Mouse (Mus musculus): ENCODE measurements around the gene Klhl2. TPM values are rescaled to one million over a fixed set of nuclear protein-coding genes. Genes with fewer than 3 reads are reported as not detected.

The Klhl2 gene
- total and polyA plus RNA-seq, 3 experiments = 11.5 to 12.1 TPM; not detected in 1

DNA sequence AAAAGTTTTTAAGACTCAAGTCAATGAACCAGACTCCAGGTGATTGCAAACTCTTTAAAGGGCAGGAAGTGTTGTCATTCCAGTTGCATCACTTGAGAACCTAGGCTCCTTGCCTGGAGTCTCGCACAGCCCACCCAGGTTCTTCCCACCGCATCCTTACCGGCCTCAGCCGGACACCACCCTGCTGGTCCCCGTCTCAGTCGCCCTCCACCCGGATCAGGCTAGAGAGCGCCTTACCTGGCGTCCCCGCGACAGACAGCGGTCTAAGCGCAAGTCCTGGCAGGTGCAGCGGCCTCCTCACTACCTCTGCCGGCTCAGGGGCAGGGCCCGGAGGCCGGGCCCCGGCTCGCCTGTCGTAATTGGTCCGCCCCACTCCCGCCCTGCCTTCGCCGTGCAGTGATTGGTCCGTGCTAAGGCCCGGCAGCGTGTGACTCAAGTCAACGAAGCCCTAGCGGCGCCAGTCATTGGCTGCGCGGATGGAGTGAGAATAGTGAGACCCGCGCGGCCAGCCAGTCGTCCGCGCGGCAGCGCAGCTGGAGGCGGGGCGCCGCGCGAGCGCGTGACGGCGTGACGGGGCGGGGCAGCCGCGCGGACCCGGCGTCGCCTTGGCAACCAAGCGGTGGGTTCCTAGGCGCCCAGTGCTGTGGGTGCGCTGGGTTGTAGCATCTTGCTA is 116.4 kb downstream of the Klhl2 start, which contains the start of gene Msmo1:
Gene Msmo1, minus strand, starts transcription at position 522 of the 673 bp plus-strand sequence.
- peaks cover 0 to 18% of the 10 kb centered on the region in 2 experiments; a peak in 3 of 4 replicates for H3K4me1 ChIP-seq (ENCODE audit: control insufficient read depth in 1 of 2, insufficient read depth in 2 of 2, low read length in 2 of 2)
- H3K27ac ChIP-seq (ENCODE audit: control insufficient read depth, low read depth, low read length) = no peak within 1 kb of the TSS
- peaks cover 0 to 3% of the 10 kb centered on the region in 2 experiments; a peak in 1 of 4 replicates for H3K36me3 ChIP-seq (ENCODE audit: control insufficient read depth in 1 of 2, insufficient read depth in 2 of 2, low read length in 2 of 2)

DNA sequence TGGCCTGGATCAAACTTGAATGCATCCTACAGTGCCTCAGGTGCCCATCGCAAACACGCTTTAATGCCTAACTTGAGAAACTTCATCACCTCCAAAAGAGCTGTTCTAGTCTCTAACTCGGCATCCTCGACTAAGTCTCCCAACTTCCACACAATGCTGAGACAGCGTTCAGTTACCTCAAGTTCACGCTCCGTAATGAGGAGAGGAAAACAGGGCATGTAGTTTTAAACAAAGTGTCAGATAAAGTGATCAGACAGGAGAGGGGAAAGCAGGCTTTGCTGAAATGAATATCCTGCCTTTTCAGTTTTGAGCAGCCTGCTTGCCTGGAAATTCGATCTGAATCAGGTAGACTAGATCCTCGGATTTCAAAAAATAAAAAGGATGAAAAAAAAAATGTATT is 117.2 kb downstream of the Klhl2 start:
- Histone ChIP-seq H3K27me3 (ENCODE audit: control insufficient read depth in 1 of 2, insufficient read depth in 2 of 2, low read length in 2 of 2) (no peaks in the 10 kb centered on the region), H3K79me2 (ENCODE audit: control insufficient read depth, insufficient read depth, low read length, poor library complexity) (peaks cover 5% of the 10 kb centered on the region), H3K4me3 (ENCODE audit: control insufficient read depth in 1 of 2, insufficient read depth in 1 of 2, low read depth in 2 of 2, low read length in 2 of 2) (peak overlapping the region; percentile 78 to 86), H3K4me1 (ENCODE audit: control insufficient read depth in 1 of 2, insufficient read depth in 2 of 2, low read length in 2 of 2) (peaks cover 0 to 18% of the 10 kb centered on the region in 2 experiments; a peak in 3 of 4 replicates), H3K36me3 (ENCODE audit: control insufficient read depth in 1 of 2, insufficient read depth in 2 of 2, low read length in 2 of 2) (peaks cover 0 to 3% of the 10 kb centered on the region in 2 experiments; a peak in 1 of 4 replicates), H3K27ac (ENCODE audit: control insufficient read depth, low read depth, low read length) (no peak overlapping the region), H3K9ac (ENCODE audit: control insufficient read depth, low read depth, low read length, poor library complexity, severe bottlenecking) (peak overlapping the region; percentile 69), H3K9me3 (replicated peaks; ENCODE audit: insufficient read depth, low read length) (no peaks in the 10 kb centered on the region)
- TF ChIP-seq E2F4 (IDR thresholded peaks at IDR 0.05; ENCODE audit: borderline replicate concordance, low read depth, low read length) = no peak
- no peak for TF ChIP-seq MYB (IDR thresholded peaks at IDR 0.05; ENCODE audit: low read depth, low read length)
- no peak for TF ChIP-seq ETS1 (IDR thresholded peaks at IDR 0.05; ENCODE audit: low read depth, low read length)
- no peak for TF ChIP-seq BHLHE40 (IDR thresholded peaks at IDR 0.05; ENCODE audit: borderline replicate concordance, low read depth, low read length)
- no peak for TF ChIP-seq ZMIZ1 (IDR thresholded peaks at IDR 0.05; ENCODE audit: low read depth, low read length)
- TF ChIP-seq HCFC1 (IDR thresholded peaks at IDR 0.05; ENCODE audit: low read depth, low read length) = no peak
- TF ChIP-seq MYC (IDR thresholded peaks at IDR 0.05; ENCODE audit: low read depth, low read length) = no peak
- TF ChIP-seq ZKSCAN1 (IDR thresholded peaks at IDR 0.05; ENCODE audit: low read depth, low read length) = no peak
- TF ChIP-seq POLR2AphosphoS5 (IDR thresholded peaks at IDR 0.05; ENCODE audit: borderline replicate concordance, low read depth, low read length) = no peak
- no peak for TF ChIP-seq KAT2A (conservative IDR thresholded peaks at IDR 0.05; ENCODE audit: low read depth, low read length)
- no peak for TF ChIP-seq GATA1 (IDR thresholded peaks at IDR 0.05; ENCODE audit: low read depth, low read length)
- no peak for TF ChIP-seq MXI1 (IDR thresholded peaks at IDR 0.05; ENCODE audit: low read depth, low read length)
- TF ChIP-seq GABPA (IDR thresholded peaks at IDR 0.05; ENCODE audit: low read depth, low read length) = no peak
- no peak for TF ChIP-seq TBP (IDR thresholded peaks at IDR 0.05; ENCODE audit: low read depth, low read length)
- TF ChIP-seq TCF12 (IDR thresholded peaks at IDR 0.05; ENCODE audit: low read depth, low read length) = no peak
- TF ChIP-seq RAD21 (IDR thresholded peaks at IDR 0.05; ENCODE audit: low read depth, low read length) = no peak
- TF ChIP-seq RCOR1 (IDR thresholded peaks at IDR 0.05; ENCODE audit: low read depth, low read length) = no peak
- DNase-seq (ENCODE audit: low read depth, low spot score) = peak; percentile 19

More for the DNA sequence above, 116.4 kb downstream of the Klhl2 start, which contains the start of gene Msmo1:
- Histone ChIP-seq H3K79me2 (ENCODE audit: control insufficient read depth, insufficient read depth, low read length, poor library complexity) (peaks cover 5% of the 10 kb centered on the region), H3K9me3 (replicated peaks; ENCODE audit: insufficient read depth, low read length) (no peaks in the 10 kb centered on the region), H3K4me3 (ENCODE audit: control insufficient read depth in 1 of 2, insufficient read depth in 1 of 2, low read depth in 2 of 2, low read length in 2 of 2) (peak within 1 kb of the TSS; percentile 78 to 86), H3K27me3 (ENCODE audit: control insufficient read depth in 1 of 2, insufficient read depth in 2 of 2, low read length in 2 of 2) (no peaks in the 10 kb centered on the region), H3K9ac (ENCODE audit: control insufficient read depth, low read depth, low read length, poor library complexity, severe bottlenecking) (peak within 1 kb of the TSS; percentile 69)
- DNase-seq (ENCODE audit: low read depth, low spot score) = peak; percentile 98
- TF ChIP-seq TBP (IDR thresholded peaks at IDR 0.05; ENCODE audit: low read depth, low read length) (peak; percentile 46), NELFE (IDR thresholded peaks at IDR 0.05; ENCODE audit: low read depth, low read length) (peak; percentile 68), TCF12 (IDR thresholded peaks at IDR 0.05; ENCODE audit: low read depth, low read length) (no peak), ZC3H11A (IDR thresholded peaks at IDR 0.05; ENCODE audit: low read depth, low read length) (no peak), POLR2A (IDR thresholded peaks at IDR 0.05; ENCODE audit: control insufficient read depth in 1 of 2, insufficient read depth in 1 of 2, low read depth in 1 of 2, low read length in 2 of 2, poor library complexity in 1 of 2) (peak; percentile 47 to 79; a peak in 2 of 4 replicates), E2F4 (IDR thresholded peaks at IDR 0.05; ENCODE audit: borderline replicate concordance, low read depth, low read length) (peak; percentile 68; the same call in 1 of the 2 replicates), MAX (IDR thresholded peaks at IDR 0.05; ENCODE audit: low read length) (peak; percentile 65), HCFC1 (IDR thresholded peaks at IDR 0.05; ENCODE audit: low read depth, low read length) (peak; percentile 79), CHD2 (IDR thresholded peaks at IDR 0.05; ENCODE audit: low read length) (peak; percentile 68; the same call in 1 of the 2 replicates), ZKSCAN1 (IDR thresholded peaks at IDR 0.05; ENCODE audit: low read depth, low read length) (no peak), MXI1 (IDR thresholded peaks at IDR 0.05; ENCODE audit: low read depth, low read length) (peak; percentile 90), SIN3A (IDR thresholded peaks at IDR 0.05; ENCODE audit: low read length) (peak; percentile 88), USF1 (IDR thresholded peaks at IDR 0.05; ENCODE audit: low read depth, low read length) (peak; percentile 71), NRF1 (IDR thresholded peaks at IDR 0.05; ENCODE audit: insufficient read depth, low read depth, low read length, poor library complexity, severe bottlenecking) (peak; percentile 58; the same call in 1 of the 2 replicates), CTCF (IDR thresholded peaks at IDR 0.05 in 2 of 3, conservative IDR thresholded peaks at IDR 0.05 in 1 of 3; ENCODE audit: control insufficient read depth in 1 of 3, insufficient read depth in 1 of 3, low read depth in 2 of 3, low read length in 3 of 3, poor library complexity in 1 of 3, severe bottlenecking in 1 of 3) (no peak)
